Mouse (Mus musculus) testis, adult 2 months (tissue): ENCODE data around the gene Dtnbp1.

Experiments
- CTCF ChIP-seq: fragments of 200-500 bp; IDR thresholded peaks from 2 replicates; pipeline ENCODE4 v1.5.1; 2012; ENCODE audit warnings: low read depth, mild to moderate bottlenecking, inconsistent platforms, low read length, moderate library complexity; ENCODE audit not compliant: control insufficient read depth, insufficient read depth, insufficient replicate concordance
- POLR2A ChIP-seq: fragments of 200-500 bp; IDR thresholded peaks from 2 replicates; pipeline ENCODE4 v1.6.1; 2012; ENCODE audit warnings: low read depth, mild to moderate bottlenecking, inconsistent platforms, low read length, moderate library complexity; ENCODE audit not compliant: control insufficient read depth

GRCm38 (mm10) chr13:44896211-44896610 is 105.7 kb downstream of the Dtnbp1 start:
- TF ChIP-seq CTCF (no peak), POLR2A (no peak)
